Mouse (Mus musculus) neural tube, embryonic 13.5 days (tissue): ENCODE results near the gene Pdgfra. TPM values are rescaled to one million over a fixed set of nuclear protein-coding genes. Genes with fewer than 3 reads are reported as not detected.

Source experiments
- ATAC-seq: fragments of 200-750 bp; cut with Nextera tagmentation; 2 replicates; pipeline ENCODE4 v1.8.0; 2017; ENCODE audit warnings: low read depth, mild to moderate bottlenecking, moderate TSS enrichment, moderate library complexity
- H3K27ac ChIP-seq: fragments of 300-500 bp; sonication (generic); replicated peaks from 2 replicates; pipeline ENCODE4 v1.5.1; 2015; ENCODE audit warnings: moderate library complexity, mild to moderate bottlenecking, inconsistent platforms
- H3K27me3 ChIP-seq: fragments of 300-500 bp; sonication (generic); 2 replicates; pipeline ENCODE4 v1.6.1; 2015; ENCODE audit warnings: mild to moderate bottlenecking, inconsistent platforms
- H3K36me3 ChIP-seq: fragments of 300-500 bp; sonication (generic); 2 replicates; pipeline ENCODE4 v1.6.1; 2015; ENCODE audit warnings: mild to moderate bottlenecking, inconsistent platforms
- H3K4me1 ChIP-seq: fragments of 300-500 bp; sonication (generic); replicated peaks from 2 replicates; pipeline ENCODE4 v1.6.1; 2015; ENCODE audit warnings: inconsistent platforms
- H3K4me2 ChIP-seq: fragments of 300-500 bp; sonication (generic); 2 replicates; pipeline ENCODE4 v1.6.1; 2015; ENCODE audit warnings: inconsistent platforms, mild to moderate bottlenecking, moderate library complexity
- H3K4me3 ChIP-seq: fragments of 300-500 bp; sonication (generic); 2 replicates; pipeline ENCODE4 v1.5.1; 2015; ENCODE audit warnings: mild to moderate bottlenecking, inconsistent platforms
- H3K9ac ChIP-seq: fragments of 300-500 bp; sonication (generic); 2 replicates; pipeline ENCODE4 v1.6.1; 2015; ENCODE audit warnings: moderate library complexity, mild to moderate bottlenecking, inconsistent platforms
- H3K9me3 ChIP-seq: fragments of 300-500 bp; sonication (generic); 2 replicates; pipeline ENCODE4 v1.6.1; 2016; ENCODE audit warnings: inconsistent platforms
- WGBS: fragments of 180-500 bp; shearing (Covaris S2); methylation state at CpG from one replicate; pipeline ENCODE4 v1.1.7; 2015; 5-methylcytosine and 5-hydroxymethylcytosine counted together
- polyA plus RNA-seq: library from polyadenylated mRNA; unstranded; fragments of >200 nt; fragmentation: Nextera tagmentation; extraction: Ambion mirVana; gene quantifications from 2 replicates; pipeline ENCODE4 v1.2.1, GENCODE M21; 2015

The Pdgfra gene
- polyA plus RNA-seq, 1 experiment from 2014 or later: 11.3 TPM

GRCm38 (mm10) chr5:75156554-75157036 is 4.5 kb downstream of the Pdgfra start:
- Histone ChIP-seq H3K4me1 (peaks cover 52% of the 10 kb centered on the region), H3K4me2 (peak overlapping the region; percentile 71), H3K9me3 (no peaks in the 10 kb centered on the region), H3K27me3 (peaks cover 45% of the 10 kb centered on the region), H3K36me3 (no peaks in the 10 kb centered on the region), H3K4me3 (peak overlapping the region; percentile 48), H3K27ac (no peak overlapping the region), H3K9ac (peak overlapping the region; percentile 66)
- ATAC-seq: peak; percentile 33
- 0% methylated on average over 21 of the region's 21 CpGs for WGBS

- peak overlapping the region; percentile 66; the same call in 1 of the 2 replicates for H3K9ac ChIP-seq
- peaks cover 41% of the 10 kb centered on the region for H3K27me3 ChIP-seq
- WGBS: 0% methylated on average over 3 of the region's 3 CpGs
- H3K4me2 ChIP-seq: peak overlapping the region; percentile 71
- H3K4me3 ChIP-seq: peak overlapping the region; percentile 48
- H3K4me1 ChIP-seq: peaks cover 51% of the 10 kb centered on the region
- ATAC-seq: no peak
- no peaks in the 10 kb centered on the region for H3K9me3 ChIP-seq
- H3K36me3 ChIP-seq: no peaks in the 10 kb centered on the region
- no peak overlapping the region for H3K27ac ChIP-seq
These were observed 4.9 kb downstream of the Pdgfra start for GRCm38 (mm10) chr5:75157038-75157437.

GRCm38 (mm10) chr5:75160530-75161170 is 8.6 kb downstream of the Pdgfra start:
- Histone ChIP-seq H3K4me2 (no peak overlapping the region), H3K27me3 (peaks cover 6% of the 10 kb centered on the region), H3K4me3 (no peak overlapping the region), H3K27ac (0 out of 2 replicates have a peak overlapping the region, but pooled peaks have one; percentile 9), H3K9ac (no peak overlapping the region), H3K36me3 (no peaks in the 10 kb centered on the region), H3K4me1 (peaks cover 23% of the 10 kb centered on the region), H3K9me3 (no peaks in the 10 kb centered on the region)
- no peak for ATAC-seq
- WGBS: 54% methylated on average over 12 of the region's 12 CpGs

GRCm38 (mm10) chr5:75161586-75161985 is 9.5 kb downstream of the Pdgfra start:
- 87% methylated on average over 6 of the region's 6 CpGs for WGBS
- H3K27ac ChIP-seq: no peak overlapping the region

GRCm38 (mm10) chr5:75163289-75163951 is 11.3 kb downstream of the Pdgfra start:
- 65% methylated on average over 23 of the region's 23 CpGs for WGBS
- Histone ChIP-seq H3K9me3 (no peaks in the 10 kb centered on the region), H3K27ac (no peak overlapping the region), H3K27me3 (no peaks in the 10 kb centered on the region), H3K4me3 (no peak overlapping the region), H3K9ac (no peak overlapping the region), H3K4me1 (peaks cover 11% of the 10 kb centered on the region), H3K36me3 (no peaks in the 10 kb centered on the region), H3K4me2 (no peak overlapping the region)
- ATAC-seq: no peak

More at GRCm38 (mm10) chr5:75161586-75161985, 9.5 kb downstream of the Pdgfra start:
- Histone ChIP-seq H3K4me1 (peaks cover 14% of the 10 kb centered on the region), H3K4me3 (no peak overlapping the region), H3K27me3 (0 out of 2 replicates have a peak, but pooled peaks cover under 1% of the 10 kb centered on the region), H3K4me2 (no peak overlapping the region), H3K9ac (no peak overlapping the region), H3K9me3 (no peaks in the 10 kb centered on the region), H3K36me3 (no peaks in the 10 kb centered on the region)
- no peak for ATAC-seq

- no peaks in the 10 kb centered on the region for H3K9me3 ChIP-seq
- no peak overlapping the region for H3K27ac ChIP-seq
- 80% methylated on average over 4 of the region's 4 CpGs for WGBS
- peaks cover 11% of the 10 kb centered on the region for H3K4me1 ChIP-seq
- H3K36me3 ChIP-seq: no peaks in the 10 kb centered on the region
- H3K9ac ChIP-seq: no peak overlapping the region
- no peak overlapping the region for H3K4me2 ChIP-seq
- no peak for ATAC-seq
- no peak overlapping the region for H3K4me3 ChIP-seq
- no peaks in the 10 kb centered on the region for H3K27me3 ChIP-seq
These were observed 12.6 kb downstream of the Pdgfra start for GRCm38 (mm10) chr5:75164688-75165087.

GRCm38 (mm10) chr5:75169837-75170236 is 17.7 kb downstream of the Pdgfra start:
- H3K27me3 ChIP-seq: no peaks in the 10 kb centered on the region

GRCm38 (mm10) chr5:75171859-75172258 is 19.8 kb downstream of the Pdgfra start:
- Histone ChIP-seq H3K4me2 (no peak overlapping the region), H3K27me3 (no peaks in the 10 kb centered on the region), H3K9ac (no peak overlapping the region), H3K9me3 (no peaks in the 10 kb centered on the region), H3K36me3 (no peaks in the 10 kb centered on the region), H3K4me3 (no peak overlapping the region), H3K27ac (no peak overlapping the region), H3K4me1 (no peaks in the 10 kb centered on the region)
- ATAC-seq: no peak
- WGBS: 82% methylated on average over 10 of the region's 10 CpGs

More at GRCm38 (mm10) chr5:75169837-75170236, 17.7 kb downstream of the Pdgfra start:
- Histone ChIP-seq H3K9me3 (no peaks in the 10 kb centered on the region), H3K4me1 (no peaks in the 10 kb centered on the region), H3K27ac (no peak overlapping the region), H3K4me3 (no peak overlapping the region), H3K36me3 (no peaks in the 10 kb centered on the region), H3K9ac (no peak overlapping the region), H3K4me2 (no peak overlapping the region)
- WGBS: 41% methylated on average over 6 of the region's 6 CpGs
- no peak for ATAC-seq

- H3K27ac ChIP-seq: peak overlapping the region; percentile 33; the same call in 1 of the 2 replicates
These were observed 27.2 kb downstream of the Pdgfra start for GRCm38 (mm10) chr5:75179249-75179648.

GRCm38 (mm10) chr5:75179726-75180290 is 27.7 kb downstream of the Pdgfra start:
- Histone ChIP-seq H3K4me1 (no peaks in the 10 kb centered on the region), H3K27ac (peak overlapping the region; percentile 33; the same call in 1 of the 2 replicates), H3K4me2 (no peak overlapping the region), H3K9me3 (no peaks in the 10 kb centered on the region), H3K4me3 (no peak overlapping the region), H3K36me3 (no peaks in the 10 kb centered on the region), H3K9ac (no peak overlapping the region), H3K27me3 (no peaks in the 10 kb centered on the region)
- ATAC-seq: no peak
- 83% methylated on average over 12 of the region's 12 CpGs for WGBS

More at GRCm38 (mm10) chr5:75179249-75179648, 27.2 kb downstream of the Pdgfra start:
- ATAC-seq: no peak
- Histone ChIP-seq H3K9me3 (no peaks in the 10 kb centered on the region), H3K27me3 (no peaks in the 10 kb centered on the region), H3K4me2 (no peak overlapping the region), H3K36me3 (no peaks in the 10 kb centered on the region), H3K4me1 (no peaks in the 10 kb centered on the region), H3K4me3 (no peak overlapping the region), H3K9ac (no peak overlapping the region)
- 80% methylated on average over 10 of the region's 10 CpGs for WGBS

GRCm38 (mm10) chr5:75183653-75184052 is 31.6 kb downstream of the Pdgfra start:
- Histone ChIP-seq H3K27ac (no peak overlapping the region), H3K4me2 (no peak overlapping the region), H3K9ac (no peak overlapping the region), H3K9me3 (no peaks in the 10 kb centered on the region), H3K36me3 (no peaks in the 10 kb centered on the region), H3K27me3 (no peaks in the 10 kb centered on the region), H3K4me3 (no peak overlapping the region), H3K4me1 (no peaks in the 10 kb centered on the region)
- 89% methylated on average over 6 of the region's 6 CpGs for WGBS
- ATAC-seq: no peak

- Histone ChIP-seq H3K4me2 (no peak overlapping the region), H3K27me3 (no peaks in the 10 kb centered on the region), H3K9ac (no peak overlapping the region), H3K36me3 (no peaks in the 10 kb centered on the region), H3K27ac (no peak overlapping the region), H3K4me1 (0 out of 2 replicates have a peak, but pooled peaks cover under 1% of the 10 kb centered on the region), H3K4me3 (no peak overlapping the region), H3K9me3 (no peaks in the 10 kb centered on the region)
- 86% methylated on average over 5 of the region's 5 CpGs for WGBS
- no peak for ATAC-seq
These were observed 32.0 kb downstream of the Pdgfra start for GRCm38 (mm10) chr5:75184112-75184511.
